Mouse (Mus musculus) embryonic fibroblast, embryonic 13.5 days (primary cell): ENCODE measurements around the gene Kat7.

ENCODE experiments used
- CTCF ChIP-seq: IDR thresholded peaks from 2 replicates; pipeline ENCODE4 v1.5.1; 2011; ENCODE audit warnings: mild to moderate bottlenecking, control low read depth, low read length, moderate library complexity, borderline replicate concordance; ENCODE audit not compliant: insufficient read depth
- POLR2A ChIP-seq: IDR thresholded peaks from 2 replicates; pipeline ENCODE4 v1.6.1; 2011; ENCODE audit warnings: low read depth, mild to moderate bottlenecking, control low read depth, low read length, moderate library complexity

- TF ChIP-seq POLR2A: no peak
- no peak for TF ChIP-seq CTCF
These were observed 30.2 kb upstream of the Kat7 start for GRCm38 (mm10) chr11:95340259-95340658.
